Mouse (Mus musculus) midbrain, embryonic 12.5 days (tissue): Measurements from ENCODE around the gene Kctd2. TPM values are rescaled to one million over a fixed set of nuclear protein-coding genes. Genes with fewer than 3 reads are reported as not detected.

Experiments
- ATAC-seq: fragments of 200-750 bp; cut with Nextera tagmentation; 2 replicates; pipeline ENCODE4 v1.8.0; 2017; ENCODE audit warnings: low read depth, moderate TSS enrichment, moderate library complexity; ENCODE audit not compliant: low FRiP score
- H3K27ac ChIP-seq: fragments of 300-500 bp; sonication (generic); replicated peaks from 2 replicates; pipeline ENCODE4 v1.5.1; 2016; ENCODE audit warnings: mild to moderate bottlenecking
- H3K27me3 ChIP-seq: fragments of 300-500 bp; sonication (generic); 2 replicates; pipeline ENCODE4 v1.6.1; 2016; ENCODE audit warnings: mild to moderate bottlenecking
- H3K36me3 ChIP-seq: fragments of 300-500 bp; sonication (generic); 2 replicates; pipeline ENCODE4 v1.6.1; 2016
- H3K4me1 ChIP-seq: fragments of 300-500 bp; sonication (generic); 2 replicates; pipeline ENCODE4 v1.6.1; 2016
- H3K4me2 ChIP-seq: fragments of 300-500 bp; sonication (generic); replicated peaks from 2 replicates; pipeline ENCODE4 v1.6.1; 2016; ENCODE audit warnings: mild to moderate bottlenecking, moderate library complexity
- H3K4me3 ChIP-seq: fragments of 300-500 bp; sonication (generic); 2 replicates; pipeline ENCODE4 v1.5.1; 2016; ENCODE audit warnings: mild to moderate bottlenecking
- H3K9ac ChIP-seq: fragments of 300-500 bp; sonication (generic); replicated peaks from 2 replicates; pipeline ENCODE4 v1.6.1; 2016; ENCODE audit warnings: mild to moderate bottlenecking, moderate library complexity
- H3K9me3 ChIP-seq: fragments of 300-500 bp; sonication (generic); 2 replicates; pipeline ENCODE4 v1.6.1; 2016; ENCODE audit warnings: mild to moderate bottlenecking
- WGBS: fragments of 180-500 bp; shearing (Covaris S2); methylation state at CpG from one replicate; pipeline ENCODE4 v1.1.7; 2016; 5-methylcytosine and 5-hydroxymethylcytosine counted together
- polyA plus RNA-seq: library from polyadenylated mRNA; unstranded; fragments of >200 nt; fragmentation: Nextera tagmentation; extraction: Ambion mirVana; gene quantifications from 2 replicates; pipeline ENCODE4 v1.2.1, GENCODE M21; 2016

Kctd2 gene
- polyA plus RNA-seq, 1 experiment from 2014 or later: 32.0 TPM

DNA sequence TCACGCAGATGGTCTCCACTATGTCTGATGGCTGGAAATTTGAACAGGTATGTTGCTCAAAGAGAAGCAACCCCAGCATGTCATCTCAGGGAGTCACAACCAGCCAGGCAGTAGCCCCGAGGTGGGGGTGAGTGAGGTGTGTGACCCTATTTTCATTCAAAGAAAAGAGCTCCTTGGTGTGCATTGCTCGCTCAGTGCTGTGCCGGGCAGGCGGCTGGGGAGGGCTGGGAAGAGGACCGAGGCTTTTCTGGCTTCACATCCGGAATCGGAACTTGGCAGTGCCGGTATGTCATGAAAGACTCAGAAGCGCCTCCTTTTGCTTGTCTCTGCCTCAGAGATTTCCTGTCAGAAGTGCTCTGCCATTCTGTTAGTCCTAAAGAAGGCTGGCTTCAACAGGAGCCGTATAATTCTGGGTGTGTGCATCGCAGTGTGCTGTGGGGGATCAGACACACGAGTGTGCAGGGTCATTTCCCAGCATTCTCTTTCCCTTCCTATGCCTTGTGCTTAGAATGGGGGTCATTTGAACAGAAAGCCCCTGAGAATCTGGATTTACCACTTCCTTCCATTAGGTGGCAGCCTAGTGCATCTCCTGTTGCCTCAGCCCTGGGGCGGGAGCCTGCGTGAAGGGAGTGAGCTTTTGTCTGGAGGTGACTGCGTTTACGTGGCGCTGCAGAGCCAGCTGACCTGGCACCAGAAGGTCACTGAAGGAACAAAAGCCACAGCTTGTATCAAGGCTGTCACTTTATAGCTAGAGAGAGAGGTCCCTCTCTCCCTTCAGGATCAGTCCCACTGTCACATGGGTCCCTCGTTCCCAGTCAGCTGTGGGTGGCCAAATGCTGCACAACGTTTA lies 7.8 kb downstream of the Kctd2 start:
- Histone ChIP-seq H3K27ac (peak overlapping the region; percentile 22), H3K9me3 (no peaks in the 10 kb centered on the region), H3K36me3 (peaks cover 67% of the 10 kb centered on the region), H3K9ac (peak overlapping the region; percentile 15; the same call in 1 of the 2 replicates), H3K4me2 (peak overlapping the region; percentile 24), H3K27me3 (no peaks in the 10 kb centered on the region), H3K4me1 (peaks cover 10% of the 10 kb centered on the region), H3K4me3 (0 out of 2 replicates have a peak overlapping the region, but pooled peaks have one; percentile 1)
- WGBS: 32% methylated on average over 20 of the region's 20 CpGs
- peak; percentile 73 for ATAC-seq

GRCm38 (mm10) chr11:115429307-115429706 lies 9.4 kb downstream of the Kctd2 start:
- Histone ChIP-seq H3K36me3 (peaks cover 69% of the 10 kb centered on the region), H3K4me1 (peaks cover 10% of the 10 kb centered on the region), H3K27me3 (no peaks in the 10 kb centered on the region), H3K9me3 (no peaks in the 10 kb centered on the region), H3K9ac (no peak overlapping the region), H3K27ac (no peak overlapping the region), H3K4me2 (no peak overlapping the region), H3K4me3 (no peak overlapping the region)
- no peak for ATAC-seq
- WGBS: 85% methylated on average over 7 of the region's 7 CpGs

DNA sequence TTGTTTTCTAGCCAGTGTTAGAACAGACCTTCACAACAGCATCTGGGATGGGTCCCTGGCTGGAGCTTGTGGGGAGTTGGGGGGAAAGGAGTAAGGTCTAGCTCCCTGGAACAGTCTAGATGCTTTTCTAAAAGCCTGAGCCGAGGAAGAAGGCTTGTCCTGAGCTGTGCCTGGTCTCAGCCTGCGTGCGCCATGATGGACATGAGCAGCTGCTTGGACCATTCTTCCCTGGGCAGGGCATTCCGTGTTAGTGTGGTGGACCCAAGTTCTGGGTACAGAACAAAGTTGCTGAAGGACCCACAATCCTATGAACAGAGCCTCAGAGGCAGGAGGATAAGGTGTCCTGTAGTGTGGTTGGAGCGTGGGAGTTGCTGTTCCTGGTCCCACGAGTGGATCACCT lies 10.6 kb downstream of the Kctd2 start:
- no peak for ATAC-seq
- H3K27ac ChIP-seq: no peak overlapping the region
- no peaks in the 10 kb centered on the region for H3K9me3 ChIP-seq
- H3K4me2 ChIP-seq: no peak overlapping the region
- H3K27me3 ChIP-seq: peaks cover 9% of the 10 kb centered on the region; the same call in 1 of the 2 replicates
- no peak overlapping the region for H3K9ac ChIP-seq
- H3K36me3 ChIP-seq: peaks cover 57% of the 10 kb centered on the region
- H3K4me1 ChIP-seq: peaks cover 13% of the 10 kb centered on the region
- 94% methylated on average over 6 of the region's 6 CpGs for WGBS
- no peak overlapping the region for H3K4me3 ChIP-seq

DNA sequence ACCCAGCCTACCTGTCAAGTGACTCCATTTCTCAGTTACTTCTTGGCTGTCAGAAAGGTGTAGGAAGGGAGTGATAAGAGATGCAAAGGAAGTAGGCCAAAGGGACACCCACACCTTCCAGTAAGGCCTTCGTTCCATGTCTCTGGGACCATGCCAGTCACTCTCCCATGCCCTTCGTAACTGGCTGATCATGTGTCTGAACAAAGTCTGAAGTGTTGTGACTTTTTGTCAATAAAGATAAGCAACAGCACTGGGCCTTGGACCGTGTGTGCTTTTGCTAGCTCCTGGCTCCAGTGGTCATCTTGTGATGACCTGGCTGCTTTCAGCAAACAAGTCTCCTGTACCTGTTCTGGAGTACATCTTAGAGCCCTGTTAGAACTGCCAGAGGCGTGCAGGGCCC lies 12.9 kb downstream of the Kctd2 start:
- 83% methylated on average over 4 of the region's 4 CpGs for WGBS
- peaks cover 16% of the 10 kb centered on the region for H3K4me1 ChIP-seq
- ATAC-seq: no peak
- peaks cover 9% of the 10 kb centered on the region; the same call in 1 of the 2 replicates for H3K27me3 ChIP-seq
- H3K36me3 ChIP-seq: peaks cover 40% of the 10 kb centered on the region
- H3K27ac ChIP-seq: no peak overlapping the region
- no peaks in the 10 kb centered on the region for H3K9me3 ChIP-seq
- H3K9ac ChIP-seq: no peak overlapping the region
- H3K4me3 ChIP-seq: no peak overlapping the region
- H3K4me2 ChIP-seq: no peak overlapping the region

DNA sequence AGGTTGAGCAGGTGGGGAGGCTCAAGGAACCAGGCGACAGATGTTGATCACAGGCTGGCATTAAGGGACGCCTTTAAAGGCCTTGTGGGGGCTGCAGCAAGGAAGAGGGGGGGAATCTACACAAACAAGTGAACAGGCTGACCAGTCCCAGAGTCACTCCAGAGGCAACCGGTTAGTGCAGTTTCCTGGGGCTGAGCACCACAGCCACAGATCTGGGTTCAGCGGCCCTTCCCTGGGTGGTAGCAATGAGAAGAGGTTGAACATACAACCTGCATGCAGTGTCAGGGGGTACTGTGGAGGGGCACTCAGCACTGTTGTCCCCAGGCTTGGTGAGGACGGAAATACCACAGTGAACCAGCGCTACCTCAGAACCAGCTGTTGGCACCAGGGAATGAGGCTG lies 13.4 kb downstream of the Kctd2 start:
- H3K9ac ChIP-seq: no peak overlapping the region
- H3K9me3 ChIP-seq: no peaks in the 10 kb centered on the region
- peaks cover 40% of the 10 kb centered on the region for H3K36me3 ChIP-seq
- no peak for ATAC-seq
- no peak overlapping the region for H3K4me3 ChIP-seq
- WGBS: 83% methylated on average over 6 of the region's 6 CpGs
- H3K27me3 ChIP-seq: peaks cover 9% of the 10 kb centered on the region; the same call in 1 of the 2 replicates
- no peak overlapping the region for H3K4me2 ChIP-seq
- no peak overlapping the region for H3K27ac ChIP-seq
- peaks cover 13% of the 10 kb centered on the region for H3K4me1 ChIP-seq

DNA sequence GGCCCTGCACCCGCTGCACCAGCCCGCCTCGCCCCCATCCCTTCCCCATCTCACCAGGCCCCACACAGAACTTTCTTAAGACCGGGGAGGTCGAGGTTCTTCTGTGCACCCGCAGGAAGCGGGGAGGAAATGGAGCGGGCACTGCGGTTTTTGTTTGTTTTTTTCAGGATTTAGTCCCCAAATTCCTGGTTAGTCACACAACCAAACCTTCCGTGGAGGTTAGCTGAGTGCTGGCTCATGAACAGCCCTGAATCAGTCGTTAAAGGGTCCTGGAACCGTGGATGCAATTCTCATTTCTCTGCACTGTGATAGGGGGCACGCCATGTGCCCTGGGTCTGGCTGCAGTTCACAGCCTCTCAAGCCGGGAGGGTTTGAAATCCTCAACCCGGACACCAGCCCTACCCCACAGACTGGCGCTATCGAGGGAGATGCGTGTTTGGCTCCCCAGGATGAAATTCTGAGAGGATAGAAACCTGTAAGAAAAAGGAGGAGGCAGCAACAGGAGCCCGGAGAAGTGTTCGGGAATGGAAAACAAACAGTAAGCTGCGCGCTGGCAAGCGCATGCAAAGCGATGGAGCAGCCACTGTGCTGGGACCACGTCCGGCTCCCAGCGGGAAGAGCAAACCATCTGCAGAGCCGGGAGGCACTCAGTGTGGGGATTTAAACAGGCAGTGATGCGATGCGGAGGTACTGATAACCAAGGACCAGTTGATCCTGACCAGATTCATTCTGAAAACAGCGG lies 15.8 kb downstream of the Kctd2 start:
- H3K4me1 ChIP-seq: peaks cover 13% of the 10 kb centered on the region
- peak overlapping the region; percentile 50 for H3K9ac ChIP-seq
- peaks cover 9% of the 10 kb centered on the region; the same call in 1 of the 2 replicates for H3K27me3 ChIP-seq
- no peak; the same call in 1 of the 2 replicates for ATAC-seq
- H3K4me3 ChIP-seq: peak overlapping the region; percentile 33
- 0 out of 2 replicates have a peak, but pooled peaks cover 5% of the 10 kb centered on the region for H3K9me3 ChIP-seq
- H3K27ac ChIP-seq: no peak overlapping the region
- H3K36me3 ChIP-seq: peaks cover 24% of the 10 kb centered on the region
- peak overlapping the region; percentile 60 for H3K4me2 ChIP-seq
- WGBS: 4% methylated on average over 31 of the region's 31 CpGs

GRCm38 (mm10) chr11:115437571-115438122 lies 17.7 kb downstream of the Kctd2 start:
- 83% methylated on average over 5 of the region's 5 CpGs for WGBS

DNA sequence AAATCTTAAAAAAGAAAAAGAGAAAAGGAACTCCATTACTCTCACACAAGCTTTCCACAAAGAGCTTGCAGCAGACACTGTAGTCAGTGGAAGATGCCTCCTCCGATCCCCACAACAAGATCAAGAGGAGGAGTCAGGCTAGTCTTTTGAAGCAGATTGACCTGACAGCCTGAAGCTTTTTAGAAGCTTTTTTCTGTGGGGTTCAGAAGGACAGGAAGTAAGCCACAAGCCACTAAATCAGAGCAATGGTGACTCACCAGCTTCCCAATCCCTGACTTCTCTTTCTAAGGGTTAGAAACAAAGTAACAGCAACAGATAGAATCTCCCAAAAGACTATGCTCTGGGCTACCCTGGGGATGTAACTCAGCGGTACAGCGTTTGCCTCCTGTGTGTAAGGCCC lies 19.4 kb downstream of the Kctd2 start:
- ATAC-seq: no peak
- Histone ChIP-seq H3K36me3 (no peaks in the 10 kb centered on the region), H3K4me1 (peaks cover 17% of the 10 kb centered on the region), H3K27me3 (peaks cover 9% of the 10 kb centered on the region; the same call in 1 of the 2 replicates), H3K9me3 (0 out of 2 replicates have a peak, but pooled peaks cover 5% of the 10 kb centered on the region), H3K4me3 (no peak overlapping the region), H3K27ac (no peak overlapping the region), H3K9ac (no peak overlapping the region), H3K4me2 (no peak overlapping the region)
- WGBS: 83% methylated on average over 3 of the region's 3 CpGs

More at GRCm38 (mm10) chr11:115437571-115438122, 17.7 kb downstream of the Kctd2 start:
- Histone ChIP-seq H3K9ac (no peak overlapping the region), H3K4me1 (peaks cover 17% of the 10 kb centered on the region), H3K36me3 (peaks cover 5% of the 10 kb centered on the region; the same call in 1 of the 2 replicates), H3K27me3 (peaks cover 9% of the 10 kb centered on the region; the same call in 1 of the 2 replicates), H3K27ac (no peak overlapping the region), H3K4me3 (no peak overlapping the region), H3K4me2 (no peak overlapping the region), H3K9me3 (0 out of 2 replicates have a peak, but pooled peaks cover 5% of the 10 kb centered on the region)
- no peak for ATAC-seq

GRCm38 (mm10) chr11:115439906-115440595 lies 20.1 kb downstream of the Kctd2 start, which contains the start of gene Trim80:
Gene Trim80, plus strand, starts transcription at chr11:115440545.
- Histone ChIP-seq H3K27ac (no peak within 1 kb of the TSS), H3K27me3 (0 out of 2 replicates have a peak, but pooled peaks cover 3% of the 10 kb centered on the region), H3K4me1 (peaks cover 17% of the 10 kb centered on the region), H3K4me3 (no peak within 1 kb of the TSS), H3K36me3 (no peaks in the 10 kb centered on the region), H3K4me2 (no peak within 1 kb of the TSS), H3K9ac (no peak within 1 kb of the TSS), H3K9me3 (0 out of 2 replicates have a peak, but pooled peaks cover 5% of the 10 kb centered on the region)
- 93% methylated on average over 9 of the region's 9 CpGs for WGBS
- ATAC-seq: no peak

DNA sequence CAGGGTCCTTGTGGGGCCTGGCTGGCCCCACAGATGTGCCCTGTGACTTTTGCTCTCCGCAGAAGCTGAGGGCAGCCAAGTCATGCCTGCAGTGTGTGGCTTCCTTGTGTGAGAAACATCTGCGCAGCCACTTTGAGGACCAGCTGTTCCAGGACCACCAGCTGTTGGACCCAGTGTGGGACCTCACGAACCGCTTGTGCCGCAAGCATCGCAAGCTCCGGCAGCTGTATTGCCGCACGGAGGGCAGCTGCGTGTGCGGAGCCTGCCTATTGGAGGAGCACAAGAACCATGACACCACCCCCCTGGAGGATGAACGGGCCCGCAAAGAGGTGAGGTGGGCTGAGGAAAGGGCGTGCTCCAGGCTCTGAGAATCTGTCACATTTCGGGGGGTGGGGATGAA lies 21.5 kb downstream of the Kctd2 start:
- Histone ChIP-seq H3K4me2 (no peak overlapping the region), H3K4me1 (peaks cover 6% of the 10 kb centered on the region), H3K9me3 (0 out of 2 replicates have a peak, but pooled peaks cover 5% of the 10 kb centered on the region), H3K36me3 (no peaks in the 10 kb centered on the region), H3K27ac (no peak overlapping the region), H3K27me3 (no peaks in the 10 kb centered on the region), H3K4me3 (no peak overlapping the region), H3K9ac (no peak overlapping the region)
- WGBS: 55% methylated on average over 15 of the region's 15 CpGs
- ATAC-seq: no peak

GRCm38 (mm10) chr11:115446906-115447305 lies 27.0 kb downstream of the Kctd2 start:
- no peak overlapping the region for H3K9ac ChIP-seq
- ATAC-seq: no peak
- H3K27me3 ChIP-seq: no peaks in the 10 kb centered on the region
- H3K27ac ChIP-seq: no peak overlapping the region
- no peak overlapping the region for H3K4me2 ChIP-seq
- no peak overlapping the region for H3K4me3 ChIP-seq
- WGBS: 91% methylated on average over 3 of the region's 3 CpGs
- no peaks in the 10 kb centered on the region; the same call in 1 of the 2 replicates for H3K4me1 ChIP-seq
- no peaks in the 10 kb centered on the region for H3K9me3 ChIP-seq
- no peaks in the 10 kb centered on the region for H3K36me3 ChIP-seq
